Mouse (Mus musculus): ENCODE results near the gene Fgf8.

GRCm38 (mm10) chr19:45725677-45726277 lies 16.9 kb downstream of the Fgf8 start:
- no peak for TF ChIP-seq CTCF (IDR thresholded peaks at IDR 0.05; ENCODE audit: borderline replicate concordance, insufficient read depth, low read length)
- no peak for TF ChIP-seq POLR2A (IDR thresholded peaks at IDR 0.05; ENCODE audit: low read depth, low read length)
